Mouse (Mus musculus) hindlimb bud, embryonic 11.5 days (tissue): Measurements from ENCODE around the gene Rnasek.

Experiments
- DNase-seq: peaks from one replicate; pipeline ENCODE4 v3.0.0-alpha.2; 2012; ENCODE audit warnings: low read depth, low spot score; ENCODE audit errors: extremely low spot score

The Rnasek gene

DNA sequence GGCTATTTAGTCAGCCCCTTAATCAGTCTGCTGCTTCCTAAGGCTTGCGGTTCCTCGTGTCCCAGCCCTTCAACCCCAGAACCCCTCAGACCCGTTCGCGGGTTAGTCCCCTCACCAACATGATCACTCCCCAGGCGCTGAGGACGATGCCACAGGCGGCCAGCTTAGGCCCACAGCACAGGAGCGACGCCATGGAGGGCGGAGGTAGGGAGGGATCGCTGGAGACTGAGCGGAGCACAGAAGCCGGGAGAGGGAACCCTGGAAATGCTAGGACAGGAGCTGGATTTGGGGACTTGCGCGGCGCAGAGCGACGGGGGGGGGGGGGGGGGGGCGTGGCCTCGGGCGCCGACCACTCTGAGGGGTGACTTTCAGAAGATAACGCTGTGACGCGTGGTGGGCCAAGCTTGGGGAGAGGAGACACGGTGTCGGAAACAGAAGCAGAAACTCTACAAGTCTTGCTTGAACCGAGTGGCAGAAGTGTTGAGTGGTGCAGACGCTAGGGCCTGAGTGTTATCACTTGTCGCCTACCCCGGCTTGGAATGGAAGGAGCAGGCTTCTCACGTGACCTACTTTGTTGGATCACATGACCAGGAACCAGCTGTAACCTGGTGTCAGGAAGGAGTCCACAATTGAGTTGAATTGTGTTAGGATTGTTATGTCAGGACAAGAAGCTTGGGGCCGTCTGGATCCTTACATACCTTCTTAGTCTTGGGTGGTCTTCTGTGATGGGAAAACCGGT lies at the start of gene Rnasek, which contains the start of gene Gm21988:
Gene Rnasek, minus strand, starts transcription at position 302 of the 739 bp plus-strand sequence.
Gene Gm21988, minus strand, starts transcription at position 290 of the 739 bp plus-strand sequence.
- peak; percentile 81 for DNase-seq

DNA sequence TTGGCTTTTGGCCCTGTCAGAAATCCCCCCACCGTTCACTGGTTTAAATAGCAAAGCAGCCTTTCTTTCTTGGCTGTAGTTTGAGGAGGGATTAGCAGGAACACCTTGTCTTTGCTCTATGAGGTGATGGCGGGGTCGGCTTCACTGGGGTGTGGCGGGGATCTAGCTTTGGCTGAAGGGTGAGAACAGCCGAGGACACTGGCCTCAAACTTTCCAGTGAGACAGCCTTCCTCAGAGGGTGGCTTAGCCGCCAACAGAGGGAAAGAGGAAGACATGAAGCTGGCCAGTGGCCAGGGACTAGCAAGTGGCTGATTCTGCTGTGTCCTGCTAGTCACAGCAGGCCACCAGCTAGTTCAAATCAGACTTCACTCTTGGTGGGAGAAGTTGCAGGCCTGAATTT lies 49.6 kb upstream of the Rnasek start:
- no peak for DNase-seq

DNA sequence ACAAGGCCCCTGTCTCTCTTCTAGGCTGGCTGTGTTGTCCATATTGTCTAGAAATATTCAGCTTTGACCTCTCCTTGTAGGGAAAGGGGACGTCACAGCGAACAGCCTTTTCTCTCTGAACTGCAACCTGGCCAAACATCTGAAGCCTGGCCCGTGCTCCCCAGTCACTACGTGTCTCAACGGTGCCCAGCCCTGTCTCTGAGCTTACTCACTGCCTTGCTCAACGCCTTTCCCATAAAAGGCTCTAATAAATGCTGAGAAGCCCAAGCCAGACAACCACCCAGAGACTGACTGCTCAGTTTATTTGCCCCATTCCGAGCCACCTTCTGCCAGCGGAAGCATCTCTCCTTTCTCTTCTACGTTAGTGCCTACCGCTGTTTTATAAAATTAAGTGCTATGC lies 48.5 kb upstream of the Rnasek start:
- DNase-seq: no peak

DNA sequence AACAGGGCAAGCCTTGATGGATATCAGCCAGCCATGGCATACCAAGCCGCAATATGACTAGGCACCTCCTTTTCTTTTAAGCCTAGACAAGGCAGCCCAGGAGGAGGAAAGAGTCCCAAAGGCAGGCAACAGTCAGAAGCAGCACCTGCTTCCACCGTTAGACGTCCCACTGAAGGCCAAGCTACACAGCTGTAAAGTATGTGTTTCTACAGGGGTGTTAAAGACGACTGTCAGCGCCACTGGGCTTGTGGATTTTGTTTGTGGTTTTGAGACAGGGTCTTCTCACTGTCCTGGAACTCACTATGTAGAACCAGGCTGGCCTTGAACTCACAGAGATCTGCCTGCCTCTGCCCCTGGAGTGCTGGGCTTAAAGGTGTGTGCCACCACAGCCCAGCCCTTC lies 46.0 kb upstream of the Rnasek start:
- DNase-seq: no peak

DNA sequence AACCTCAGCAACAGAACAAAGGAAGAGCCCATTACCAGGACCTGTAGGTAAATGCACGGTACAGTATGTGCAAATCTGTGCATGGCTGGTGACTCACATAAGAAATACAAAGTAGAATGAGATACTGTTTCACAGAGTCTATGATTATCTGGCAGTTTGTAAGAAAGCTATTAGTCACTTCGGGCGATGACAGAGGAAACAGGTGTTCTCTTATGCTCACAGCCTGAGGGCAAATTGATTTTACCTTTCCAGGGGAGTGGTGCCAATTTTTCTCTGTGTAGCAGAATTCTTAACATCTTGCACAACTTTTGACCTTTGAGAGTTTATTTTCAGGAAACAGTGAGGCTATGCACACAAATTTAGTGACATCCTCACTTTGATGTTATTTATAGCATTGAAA lies 45.1 kb upstream of the Rnasek start:
- no peak for DNase-seq

DNA sequence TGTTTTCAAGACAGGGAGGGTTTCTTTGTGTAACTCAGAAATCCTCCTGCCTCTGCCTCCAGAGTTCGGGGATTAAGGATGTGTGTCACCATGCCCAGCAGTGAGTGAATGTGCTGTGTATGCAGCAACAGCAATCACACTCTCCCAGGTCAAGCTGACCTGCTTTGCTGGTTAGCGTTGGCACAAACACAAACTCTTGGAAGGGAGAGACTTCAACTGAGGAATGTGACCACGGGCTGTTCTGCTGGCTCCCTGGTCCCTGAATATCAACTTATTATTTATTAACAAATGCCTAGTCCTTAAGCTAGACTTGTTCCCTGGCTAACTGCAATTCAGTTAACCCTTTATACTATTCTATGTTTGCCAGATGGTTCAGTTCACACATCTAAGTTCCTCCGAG lies 44.0 kb upstream of the Rnasek start:
- DNase-seq: no peak

DNA sequence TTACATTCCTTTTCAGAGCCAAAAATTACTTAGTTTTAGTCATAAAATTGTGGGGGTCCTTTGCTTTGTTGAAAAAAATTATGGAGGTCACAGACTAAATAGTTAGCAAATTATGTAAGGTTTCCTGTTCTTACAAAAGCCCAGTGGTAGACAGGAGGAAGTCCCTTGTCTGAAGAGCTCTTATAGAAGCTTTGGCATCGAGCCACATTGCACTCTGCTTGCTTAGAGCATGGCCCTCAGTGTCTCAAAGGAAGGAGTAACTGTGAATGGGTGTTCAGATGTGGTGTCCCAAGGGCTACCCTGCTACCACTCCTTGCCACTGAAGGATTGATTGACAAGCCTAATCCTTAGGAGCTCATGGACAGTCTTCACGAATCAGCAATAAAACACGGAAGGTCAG lies 40.8 kb upstream of the Rnasek start:
- no peak for DNase-seq

DNA sequence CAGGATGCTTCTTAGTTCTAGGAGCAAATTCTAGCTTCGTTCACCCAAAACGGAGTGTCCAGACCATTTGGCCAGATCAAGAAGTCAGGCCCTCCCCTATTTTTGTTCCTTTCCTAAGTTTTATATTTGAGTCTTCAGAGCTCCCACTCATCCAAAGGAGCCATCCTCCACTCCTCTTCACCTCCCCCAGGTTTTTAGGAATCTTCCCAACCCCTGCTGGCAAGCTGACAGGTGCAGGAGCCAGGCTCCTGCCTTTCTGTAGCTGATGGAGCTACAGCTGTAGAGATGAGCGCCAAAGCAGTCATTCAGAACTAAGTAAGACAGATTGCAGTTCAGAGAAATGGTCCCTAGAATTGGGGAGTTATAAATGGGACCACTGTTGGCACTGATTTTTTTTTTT lies 39.3 kb upstream of the Rnasek start:
- DNase-seq: no peak

DNA sequence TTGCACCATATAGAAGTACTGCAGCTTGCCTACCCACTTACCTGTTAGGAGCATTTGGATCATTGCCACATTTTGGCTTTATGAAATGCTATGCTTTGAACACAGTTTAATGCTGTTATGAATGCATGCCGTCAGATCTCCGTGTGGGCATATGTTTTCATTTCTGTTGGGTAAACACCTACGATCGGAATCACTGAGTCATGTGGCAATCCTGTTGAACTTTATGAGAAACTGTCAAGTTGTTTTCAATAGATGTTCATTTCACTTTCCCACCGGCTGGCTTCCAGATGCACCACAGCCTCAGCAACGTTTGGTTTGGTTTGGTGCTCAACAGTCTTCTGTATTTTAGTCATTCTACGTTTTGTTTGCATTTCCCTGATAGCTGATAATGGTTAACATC lies 32.0 kb upstream of the Rnasek start:
- DNase-seq: no peak

DNA sequence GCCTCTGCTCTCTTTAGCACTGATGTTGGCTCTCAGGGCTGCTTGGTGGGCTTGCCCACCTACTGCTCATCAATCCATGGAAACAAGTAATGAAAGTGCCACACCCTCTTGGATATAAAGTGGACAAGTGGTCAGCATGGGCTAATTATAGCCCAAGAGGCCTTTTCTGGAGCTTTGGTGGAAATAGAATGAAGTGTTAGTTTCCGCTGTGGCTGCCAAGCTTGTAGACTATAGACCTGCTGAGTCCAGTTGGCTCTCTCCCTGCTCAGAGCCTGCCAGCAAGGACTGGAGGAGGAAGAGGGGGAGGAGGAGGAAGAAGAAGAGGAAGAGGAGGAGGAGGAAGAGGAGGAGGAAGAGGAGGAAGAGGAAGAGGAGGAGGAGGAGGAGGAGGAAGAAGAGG lies 26.8 kb upstream of the Rnasek start:
- DNase-seq: no peak

DNA sequence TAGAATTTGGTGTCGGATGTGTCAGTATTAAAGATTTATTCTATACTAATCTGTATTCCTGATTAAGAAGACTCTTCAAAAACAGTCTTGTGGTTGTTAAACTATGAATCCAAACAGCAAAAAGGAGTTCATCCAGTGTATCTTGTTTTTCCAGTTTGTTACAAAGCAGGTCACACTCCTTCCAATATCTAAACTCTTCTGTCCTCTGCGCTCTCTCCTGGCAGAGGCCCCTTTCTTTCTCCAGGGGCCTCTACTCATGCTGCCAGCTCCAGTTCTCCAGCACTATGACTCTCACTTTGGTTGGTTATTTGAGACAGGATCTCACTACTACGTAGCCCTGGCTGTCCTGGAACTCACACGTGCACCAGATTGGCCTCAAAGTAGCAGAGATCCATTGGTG lies 26.2 kb upstream of the Rnasek start:
- no peak for DNase-seq

DNA sequence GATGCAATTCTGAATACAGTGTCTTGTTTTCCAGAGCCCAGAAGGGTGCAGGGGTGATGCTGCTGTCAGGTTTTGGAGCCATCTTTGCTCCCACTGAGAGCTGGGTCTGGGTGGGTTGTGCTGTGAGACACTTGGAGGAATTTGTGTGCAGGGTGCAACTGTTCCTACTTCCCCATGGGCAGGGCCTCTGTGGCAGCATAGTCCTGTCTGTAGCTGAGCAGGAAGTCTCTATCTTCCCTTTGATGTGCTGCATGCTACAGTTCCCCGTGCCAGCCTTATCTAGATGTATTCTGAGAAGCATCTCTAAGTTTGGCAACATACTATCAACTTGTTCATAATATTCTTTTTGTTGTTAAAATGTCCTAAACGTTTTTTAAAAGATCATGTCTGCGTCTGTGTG lies 25.6 kb upstream of the Rnasek start:
- no peak for DNase-seq

DNA sequence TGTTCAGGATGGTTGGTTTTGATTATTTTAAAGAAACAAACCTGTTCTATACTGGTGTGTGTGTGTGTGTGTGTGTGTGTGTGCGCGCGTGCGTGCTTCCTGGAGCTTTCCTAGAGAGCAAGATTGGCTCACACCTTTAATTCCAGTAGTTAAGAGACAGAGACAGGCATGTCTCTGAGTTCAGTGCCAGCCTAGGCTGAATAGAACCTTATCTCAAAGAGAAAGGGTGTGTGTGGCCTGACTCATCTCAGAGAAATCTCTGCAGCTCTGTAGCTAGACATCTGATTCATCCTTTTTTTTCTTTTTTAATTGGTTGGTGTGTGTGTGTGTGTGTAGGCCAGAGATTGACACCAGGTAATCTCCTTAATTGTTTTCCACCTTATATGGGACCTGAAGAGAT lies 19.4 kb upstream of the Rnasek start:
- DNase-seq: no peak

DNA sequence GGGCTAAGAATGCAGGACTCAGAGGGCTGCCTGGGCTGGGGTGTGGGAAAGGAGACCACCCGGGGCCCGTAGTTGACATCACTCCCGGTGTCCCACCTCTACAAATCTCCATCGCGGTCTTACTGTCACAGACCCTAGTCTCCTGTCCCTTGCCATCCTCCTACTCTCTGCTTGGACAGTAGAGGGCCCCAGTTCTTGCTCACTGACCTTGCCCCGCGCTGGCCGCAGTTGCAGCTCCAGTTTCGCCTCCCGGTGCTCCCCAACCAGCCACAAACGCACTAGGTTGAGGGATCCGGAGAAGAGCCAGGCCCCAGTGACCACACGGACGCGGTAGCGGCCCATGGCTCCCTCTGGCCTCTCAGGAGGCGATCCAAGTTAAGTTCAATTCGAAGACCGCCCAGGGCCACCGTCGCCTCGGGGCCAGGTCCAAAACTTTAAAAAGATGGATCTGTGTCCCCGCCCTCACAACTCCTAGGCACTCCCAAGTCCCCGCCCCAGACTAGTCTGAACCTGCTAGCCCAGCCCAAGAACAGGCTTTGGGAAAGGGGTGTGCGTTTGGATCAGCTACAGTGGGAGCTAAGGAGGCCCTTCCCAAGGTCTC lies 15.4 kb upstream of the Rnasek start, which contains the start of gene Alox12:
Gene Alox12, minus strand, starts transcription at position 423 of the 601 bp plus-strand sequence.
- no peak for DNase-seq

DNA sequence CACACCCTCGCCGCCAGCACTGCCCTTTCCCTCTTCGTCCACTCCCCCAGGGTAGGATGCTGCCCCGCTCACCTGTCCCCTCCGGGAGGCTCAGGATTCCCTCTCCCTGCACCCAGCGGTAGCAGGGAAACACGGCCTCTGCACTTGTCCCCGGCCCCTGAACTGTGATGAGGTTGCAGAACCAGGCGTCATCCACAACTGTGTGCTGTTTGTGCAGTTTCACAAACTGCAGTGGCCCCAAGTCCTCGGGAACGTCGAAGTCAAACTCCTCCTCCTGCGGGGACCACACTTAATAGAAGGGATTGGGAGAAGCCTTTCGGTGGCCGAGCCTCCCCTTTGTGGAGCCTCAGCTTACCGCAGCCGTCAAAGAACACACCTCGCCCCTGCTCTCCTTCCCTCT lies 14.7 kb upstream of the Rnasek start:
- DNase-seq: no peak

DNA sequence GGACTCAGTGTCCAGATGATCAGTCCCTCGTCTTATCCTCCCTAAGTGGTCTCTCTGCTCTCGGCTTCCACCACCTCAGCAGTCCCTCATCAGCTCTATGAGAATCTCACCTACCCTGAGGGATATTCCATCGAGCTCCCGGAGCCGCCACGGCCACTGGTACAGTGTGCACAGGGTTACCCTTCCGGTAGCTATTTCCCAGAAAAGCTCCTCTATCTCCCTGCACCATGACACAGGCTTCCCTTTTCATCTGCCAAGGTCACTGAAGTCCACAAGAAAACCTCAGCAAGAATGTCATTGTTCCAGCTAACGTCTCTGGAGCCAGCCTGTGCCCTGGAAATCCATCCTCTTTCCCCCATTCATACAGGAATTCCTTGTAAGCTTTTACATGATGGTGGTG lies 12.2 kb upstream of the Rnasek start:
- DNase-seq: no peak

DNA sequence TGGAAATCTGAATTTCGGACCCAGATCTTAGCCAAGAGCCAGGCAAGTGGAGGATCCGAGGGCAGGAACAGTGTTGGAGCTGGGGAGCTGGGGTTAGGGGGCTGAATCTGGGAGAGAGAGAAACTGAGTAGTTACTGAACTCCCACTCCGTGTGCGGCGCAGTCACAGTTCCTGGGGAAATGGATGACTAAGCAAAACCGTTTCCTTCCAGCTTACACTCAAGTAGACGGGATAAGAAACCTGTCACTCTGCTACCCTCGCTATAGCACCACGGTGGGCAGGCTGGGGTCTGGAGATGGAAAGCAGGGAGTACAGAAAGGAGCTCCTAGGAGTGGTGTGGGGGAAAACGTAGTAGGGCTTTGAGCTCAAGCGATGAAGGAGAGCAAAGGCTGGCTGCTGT lies 10.5 kb upstream of the Rnasek start:
- no peak for DNase-seq

DNA sequence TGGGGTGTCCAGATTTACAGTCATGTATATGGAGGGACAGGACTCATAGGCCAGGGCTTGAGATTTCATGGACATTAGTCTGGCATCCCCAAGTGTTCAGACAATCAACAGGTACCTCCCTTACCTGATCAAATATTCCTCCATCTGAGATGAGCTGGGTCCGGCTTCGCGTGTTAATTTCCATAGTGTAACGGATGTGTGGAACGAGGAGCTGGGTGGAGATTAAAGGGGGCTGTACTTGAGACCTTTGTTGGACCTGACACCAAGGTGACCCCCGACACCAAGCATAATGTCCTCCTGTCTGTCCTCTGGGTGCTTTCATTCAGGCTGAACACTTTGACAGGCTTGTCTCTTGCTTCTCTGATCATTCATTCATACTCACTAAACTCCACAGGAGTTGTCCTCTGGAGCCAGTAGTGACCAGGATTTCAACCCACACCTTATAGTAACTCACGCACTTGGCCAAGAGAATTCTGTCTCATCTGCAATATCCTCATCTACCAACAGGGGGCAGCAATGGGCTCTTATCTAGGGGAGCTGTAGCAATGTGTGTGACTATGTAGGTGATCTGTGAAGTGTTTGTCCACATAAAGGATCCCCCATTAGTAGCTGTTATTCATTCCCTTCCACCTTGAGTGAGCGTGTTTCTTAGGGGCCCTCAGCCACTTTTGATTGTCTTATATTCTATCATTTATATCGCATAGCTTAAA lies 7.6 kb upstream of the Rnasek start:
- DNase-seq: no peak

DNA sequence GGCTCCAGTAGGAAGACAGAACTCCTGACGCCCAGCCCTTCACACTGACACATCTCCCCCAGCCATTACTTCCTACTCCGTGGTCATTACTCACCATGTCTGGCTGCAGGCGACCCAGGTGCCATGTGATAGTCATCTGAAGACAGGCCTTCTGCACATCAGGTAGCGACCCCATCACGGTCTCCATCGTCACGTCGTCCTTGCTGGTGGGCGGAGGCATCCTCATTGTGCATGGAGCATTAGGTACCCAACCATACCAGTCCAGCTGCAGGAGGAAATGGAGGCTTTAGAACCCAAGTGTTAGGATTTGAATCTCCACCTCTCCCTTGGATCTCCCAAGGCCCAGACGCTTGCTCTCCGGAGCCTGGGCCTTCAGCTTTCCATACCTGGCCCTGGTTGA lies 2.9 kb upstream of the Rnasek start:
- DNase-seq: no peak

DNA sequence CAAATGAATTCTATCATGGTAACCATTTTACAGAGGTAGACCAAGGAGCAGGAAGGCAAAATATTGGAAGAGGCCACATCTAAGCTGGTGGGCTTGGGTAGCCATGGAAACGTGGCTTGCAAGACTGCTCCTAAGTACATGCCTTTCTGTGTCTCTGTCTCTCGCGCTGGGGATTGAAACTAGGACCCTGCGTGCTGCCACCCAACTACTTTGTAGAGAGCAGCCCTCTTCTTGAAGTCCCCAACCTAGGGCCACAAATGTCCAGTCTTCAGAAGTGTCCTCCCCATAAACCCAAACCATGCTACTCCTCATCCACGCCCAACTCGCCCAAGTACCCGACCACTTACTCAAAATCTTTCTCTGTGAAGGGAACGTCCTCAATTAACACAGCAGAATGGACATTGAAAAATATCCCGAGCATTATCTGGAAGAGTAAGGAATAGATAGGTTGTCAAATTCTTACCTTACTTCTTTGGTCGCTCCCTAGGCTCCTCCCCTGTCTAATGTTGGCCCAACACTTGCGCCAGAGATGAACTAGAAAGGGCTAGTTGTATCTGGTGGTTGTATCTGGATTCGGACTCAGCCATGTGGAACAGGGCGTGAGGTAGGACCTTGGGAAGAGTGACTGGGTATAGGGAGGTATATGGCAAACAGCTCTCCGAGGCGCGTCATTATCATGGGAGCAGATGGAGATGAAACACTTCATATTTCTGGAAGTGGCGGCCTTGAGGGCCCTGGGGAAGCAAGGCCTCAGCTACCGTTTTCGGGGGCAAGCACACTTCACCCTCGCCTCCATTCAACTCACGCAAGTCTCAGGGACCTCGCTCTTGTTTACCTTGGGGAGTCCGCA lies 826 bp downstream of the Rnasek start:
- DNase-seq: no peak

DNA sequence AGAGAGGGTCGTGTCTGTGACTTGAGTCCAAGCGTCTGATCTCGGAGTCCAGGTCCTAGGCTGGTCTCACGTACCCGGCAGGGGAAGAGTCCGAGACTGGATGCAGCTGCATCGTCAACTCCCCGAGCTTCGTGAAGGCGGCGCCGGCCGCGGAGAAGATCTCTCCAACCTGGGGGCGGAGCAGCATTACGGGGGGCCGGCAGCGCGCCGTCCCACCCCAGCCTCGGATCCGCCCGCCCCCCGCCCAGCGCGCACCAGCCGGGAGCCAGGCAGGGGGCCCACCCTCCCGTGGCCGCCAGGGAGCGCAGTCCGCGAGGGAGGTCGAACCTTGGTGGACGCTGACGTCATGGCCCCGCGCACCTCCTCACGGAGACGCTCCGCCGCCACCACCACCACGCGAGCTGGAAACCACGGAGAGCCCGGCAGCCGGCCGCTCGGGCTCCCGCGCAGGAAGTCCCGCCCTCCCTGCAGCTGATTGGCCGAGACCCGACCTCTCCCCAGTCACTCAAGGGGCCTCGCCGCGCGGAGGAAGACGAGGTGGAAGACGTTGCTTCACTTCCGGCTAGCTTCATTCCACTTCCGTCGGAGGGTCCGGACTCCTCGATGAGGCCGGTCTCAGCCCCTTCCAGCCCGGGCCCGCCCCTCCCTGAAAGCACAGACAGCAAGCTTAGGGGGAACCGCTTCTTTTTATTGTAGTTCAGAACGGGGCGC lies 2.0 kb downstream of the Rnasek start, which contains the start of gene 0610010K14Rik:
Gene 0610010K14Rik, minus strand, starts transcription at position 458 of the 711 bp plus-strand sequence.
- no peak for DNase-seq
